Mouse (Mus musculus): ENCODE data around the gene Scgb2b7. TPM values are rescaled to one million over a fixed set of nuclear protein-coding genes. Genes with fewer than 3 reads are reported as not detected.

The Scgb2b7 gene
- polyA plus RNA-seq (2014; fragmentation: Illumina TruSeq; extraction: RNeasy Lipid Tissue Mini Kit (QIAGEN cat#74804); ENCODE audit: insufficient read depth, low read depth, low replicate concordance): not detected

DNA sequence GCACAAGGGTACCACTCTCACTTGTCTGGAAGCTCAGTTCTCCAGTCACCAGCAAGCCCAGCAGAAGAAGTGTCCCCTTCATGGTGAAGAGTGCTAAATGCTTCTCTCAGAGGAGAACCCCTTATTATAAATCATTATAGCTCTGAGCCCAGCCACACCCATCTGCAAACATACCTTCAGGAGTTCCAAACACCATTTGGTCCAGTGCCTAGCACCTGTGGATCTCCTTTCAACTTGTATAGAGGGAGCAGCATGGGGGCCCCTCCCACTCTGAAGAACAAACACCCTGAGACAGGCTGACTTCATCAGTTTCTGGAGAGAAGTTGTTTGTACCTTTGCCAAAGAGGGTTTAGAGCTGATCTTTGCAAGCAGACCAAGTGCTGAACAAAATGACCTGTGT, at the start of gene Scgb2b7:
Gene Scgb2b7, minus strand, starts transcription at position 101 of the 400 bp plus-strand sequence.

DNA sequence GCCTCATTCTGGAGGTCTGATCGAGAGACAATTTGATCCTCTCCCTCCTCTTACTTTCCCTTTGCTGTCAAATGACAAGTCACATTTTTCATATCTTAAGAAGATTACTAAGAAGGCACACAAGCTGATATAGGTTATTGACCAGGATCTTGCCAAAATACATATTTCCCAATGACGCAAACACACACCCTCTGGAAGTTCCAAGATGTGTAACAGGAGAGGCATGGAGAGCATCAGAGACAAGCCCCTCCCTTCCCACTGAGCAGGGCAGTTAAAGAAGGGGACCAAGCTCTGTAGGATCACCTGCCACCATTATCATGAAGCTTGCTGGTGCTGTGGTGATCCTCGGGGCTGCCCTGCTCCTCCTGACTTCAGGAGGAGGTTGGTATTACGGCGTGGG, 6.8 kb upstream of the Scgb2b7 start, which contains the start of gene Scgb1b7:
Gene Scgb1b7, plus strand, starts transcription at position 301 of the 400 bp plus-strand sequence.

Other genes with a start within 250 kb of the Scgb2b7 start
- gene Scgb1b7, start 6.9 kb upstream of the Scgb2b7 start, polyA plus RNA-seq (2014; fragmentation: Illumina TruSeq; extraction: RNeasy Lipid Tissue Mini Kit (QIAGEN cat#74804); ENCODE audit: insufficient read depth, low read depth, low replicate concordance): not detected